Mouse (Mus musculus): ENCODE measurements around the gene Dner. TPM values are rescaled to one million over a fixed set of nuclear protein-coding genes. Genes with fewer than 3 reads are reported as not detected.

The Dner gene
- polyA plus RNA-seq, 1 experiment from 2014 or later, result 0.99 TPM

DNA sequence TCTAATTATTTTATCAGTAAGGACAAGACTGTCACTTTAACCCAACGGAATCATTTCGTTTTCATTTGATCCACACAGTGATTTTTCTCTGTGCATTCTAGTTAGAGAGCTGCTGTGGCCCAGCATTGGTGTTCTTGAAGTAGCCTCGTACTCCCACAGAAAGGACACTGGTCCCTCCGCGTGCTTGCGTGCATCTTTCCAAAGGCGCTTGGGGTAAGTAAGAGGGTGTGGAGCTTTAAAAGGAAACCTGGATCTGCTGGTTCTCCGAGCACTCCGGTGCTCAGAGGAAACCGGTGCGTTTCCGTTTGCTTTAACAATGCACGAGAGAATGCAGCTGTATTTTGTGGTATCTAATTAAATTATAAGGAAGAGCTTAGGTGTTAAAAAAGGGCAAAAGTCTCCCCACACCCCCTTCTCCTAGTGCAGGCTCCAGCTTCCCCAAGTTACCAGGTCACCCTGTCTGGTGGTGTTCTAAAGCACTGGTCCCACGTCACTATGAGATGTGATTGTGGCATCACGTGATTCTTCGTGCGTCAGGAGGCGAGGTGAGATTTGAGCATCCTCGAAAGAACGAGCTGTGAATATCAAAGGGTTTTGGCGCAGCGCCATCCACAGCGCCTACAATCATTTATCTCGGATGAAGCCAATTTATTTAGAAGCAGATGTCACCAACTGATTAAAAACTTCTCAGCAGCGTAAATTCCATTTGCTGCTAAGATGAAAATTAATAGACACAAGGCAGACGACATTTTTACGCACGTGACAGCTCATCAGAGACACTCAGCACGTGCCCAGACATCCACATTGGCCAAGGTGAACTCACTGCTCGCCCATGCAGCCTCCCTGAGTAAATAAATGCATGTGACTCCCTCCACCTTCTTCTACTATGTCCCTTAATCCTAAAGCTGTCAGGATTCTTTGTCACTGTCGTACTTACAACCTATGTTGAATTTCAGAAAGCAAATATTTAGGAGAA, 14.1 kb upstream of the Dner start:
- H3K4me1 ChIP-seq (ENCODE audit: control insufficient read depth, insufficient read depth, low read length), result no peaks in the 10 kb centered on the region; the same call in 1 of the 2 replicates
- H3K36me3 ChIP-seq (ENCODE audit: control insufficient read depth, insufficient read depth, low read length), result no peaks in the 10 kb centered on the region
- peak overlapping the region; percentile 54 for H3K4me2 ChIP-seq
- 16% methylated on average over 31 of the region's 31 CpGs for WGBS (ENCODE audit: insufficient replicate concordance)
- H3K27ac ChIP-seq (ENCODE audit: low read depth, low read length), result no peak overlapping the region
- H3K27me3 ChIP-seq (ENCODE audit: control insufficient read depth, insufficient read depth, low read length), result peaks cover 11% of the 10 kb centered on the region
- H3K4me3 ChIP-seq (ENCODE audit: low read depth, low read length), result peak overlapping the region; percentile 16; the same call in 1 of the 2 replicates
- H3K9me3 ChIP-seq (replicated peaks; ENCODE audit: control insufficient read depth, low read length), result no peaks in the 10 kb centered on the region
- H3K9ac ChIP-seq (ENCODE audit: low read depth, low read length), result no peak overlapping the region
- no peak for ATAC-seq (replicated peaks; ENCODE audit: insufficient number of reproducible peaks, low FRiP score, low TSS enrichment)

DNA sequence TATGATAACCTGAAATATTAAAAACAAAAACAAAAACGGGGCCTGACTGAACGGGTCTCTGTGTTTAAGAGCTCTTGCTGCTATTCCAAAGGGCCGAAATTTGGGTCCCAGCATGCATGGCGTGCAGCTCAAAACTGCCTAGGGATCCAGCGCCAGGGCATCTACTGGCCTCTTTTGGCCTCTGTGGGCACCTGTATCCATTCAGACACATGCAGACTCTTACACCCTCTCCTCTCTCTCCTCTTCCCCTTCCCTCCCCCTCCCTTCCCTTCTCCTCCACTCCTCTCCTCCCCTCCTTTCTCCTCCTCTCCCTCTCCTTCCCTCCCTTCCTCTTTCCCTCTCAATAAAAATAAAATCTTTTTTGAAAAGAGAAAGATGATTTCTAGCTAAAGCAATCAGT, 13.4 kb upstream of the Dner start:
- H3K36me3 ChIP-seq (ENCODE audit: control insufficient read depth, insufficient read depth, low read length), result no peaks in the 10 kb centered on the region
- ATAC-seq (replicated peaks; ENCODE audit: insufficient number of reproducible peaks, low FRiP score, low TSS enrichment), result no peak
- no peak overlapping the region for H3K27ac ChIP-seq (ENCODE audit: low read depth, low read length)
- peaks cover 11% of the 10 kb centered on the region for H3K27me3 ChIP-seq (ENCODE audit: control insufficient read depth, insufficient read depth, low read length)
- no peak overlapping the region for H3K4me3 ChIP-seq (ENCODE audit: low read depth, low read length)
- H3K4me2 ChIP-seq, result peak overlapping the region; percentile 54
- H3K9me3 ChIP-seq (replicated peaks; ENCODE audit: control insufficient read depth, low read length), result no peaks in the 10 kb centered on the region
- no peaks in the 10 kb centered on the region; the same call in 1 of the 2 replicates for H3K4me1 ChIP-seq (ENCODE audit: control insufficient read depth, insufficient read depth, low read length)
- 39% methylated on average over 5 of the region's 5 CpGs for WGBS (ENCODE audit: insufficient replicate concordance)
- no peak overlapping the region for H3K9ac ChIP-seq (ENCODE audit: low read depth, low read length)

DNA sequence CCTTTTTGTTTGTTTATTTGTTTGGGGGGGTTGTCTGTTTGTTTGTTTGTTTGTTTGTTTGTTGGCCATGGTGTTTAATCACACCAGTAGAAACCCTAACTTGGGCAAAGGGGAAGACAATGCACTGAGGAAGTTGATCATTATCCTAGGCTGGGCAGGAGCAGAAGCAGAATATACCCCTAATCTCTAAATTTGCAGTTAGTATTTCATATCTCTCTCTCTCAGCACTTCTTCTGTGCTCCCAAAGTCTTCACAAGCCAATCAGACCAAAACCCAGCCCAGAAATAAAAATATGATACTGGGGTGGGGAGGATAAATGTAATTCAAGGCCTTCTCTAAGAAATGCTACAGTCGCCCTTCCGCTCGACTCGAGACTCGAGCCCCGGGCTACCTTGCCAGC, 4.2 kb upstream of the Dner start:
- H3K9me3 ChIP-seq (replicated peaks; ENCODE audit: control insufficient read depth, low read length), result no peaks in the 10 kb centered on the region
- H3K4me1 ChIP-seq (ENCODE audit: control insufficient read depth, insufficient read depth, low read length), result 0 out of 2 replicates have a peak, but pooled peaks cover 4% of the 10 kb centered on the region
- no peak for ATAC-seq (replicated peaks; ENCODE audit: insufficient number of reproducible peaks, low FRiP score, low TSS enrichment)
- WGBS (ENCODE audit: insufficient replicate concordance), result 93% methylated on average over 6 of the region's 6 CpGs
- no peak overlapping the region for H3K27ac ChIP-seq (ENCODE audit: low read depth, low read length)
- H3K4me2 ChIP-seq, result no peak overlapping the region
- H3K9ac ChIP-seq (ENCODE audit: low read depth, low read length), result no peak overlapping the region
- H3K36me3 ChIP-seq (ENCODE audit: control insufficient read depth, insufficient read depth, low read length), result no peaks in the 10 kb centered on the region
- H3K27me3 ChIP-seq (ENCODE audit: control insufficient read depth, insufficient read depth, low read length), result peaks cover 7% of the 10 kb centered on the region
- H3K4me3 ChIP-seq (ENCODE audit: low read depth, low read length), result no peak overlapping the region

DNA sequence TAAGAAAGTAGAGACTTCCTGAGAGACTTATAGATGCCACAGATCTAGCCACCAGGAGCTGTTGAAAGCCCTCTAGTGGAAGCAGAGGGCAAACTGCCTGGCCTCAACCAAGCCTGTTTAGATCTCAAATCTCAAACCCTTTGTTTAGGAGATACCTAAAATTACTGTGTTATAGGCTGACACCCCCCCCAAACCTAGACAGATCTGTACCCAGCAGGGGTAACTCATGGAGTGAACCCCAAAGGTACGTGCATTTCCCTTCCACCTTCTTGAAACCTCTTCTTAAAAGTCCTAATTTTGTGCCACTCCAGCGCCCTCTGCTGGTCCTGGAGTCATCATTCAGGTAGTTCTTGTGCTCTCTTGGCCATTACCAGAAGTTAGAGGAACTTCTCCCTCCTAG, 1.1 kb upstream of the Dner start:
- H3K4me1 ChIP-seq (ENCODE audit: control insufficient read depth, insufficient read depth, low read length), result 0 out of 2 replicates have a peak, but pooled peaks cover 4% of the 10 kb centered on the region
- no peaks in the 10 kb centered on the region for H3K36me3 ChIP-seq (ENCODE audit: control insufficient read depth, insufficient read depth, low read length)
- no peak overlapping the region for H3K4me2 ChIP-seq
- no peak overlapping the region for H3K27ac ChIP-seq (ENCODE audit: low read depth, low read length)
- 2% methylated on average over 2 of the region's 2 CpGs for WGBS (ENCODE audit: insufficient replicate concordance)
- H3K9me3 ChIP-seq (replicated peaks; ENCODE audit: control insufficient read depth, low read length), result no peaks in the 10 kb centered on the region
- H3K27me3 ChIP-seq (ENCODE audit: control insufficient read depth, insufficient read depth, low read length), result peaks cover 21% of the 10 kb centered on the region
- no peak overlapping the region for H3K9ac ChIP-seq (ENCODE audit: low read depth, low read length)
- H3K4me3 ChIP-seq (ENCODE audit: low read depth, low read length), result no peak overlapping the region
- ATAC-seq (replicated peaks; ENCODE audit: insufficient number of reproducible peaks, low FRiP score, low TSS enrichment), result no peak

DNA sequence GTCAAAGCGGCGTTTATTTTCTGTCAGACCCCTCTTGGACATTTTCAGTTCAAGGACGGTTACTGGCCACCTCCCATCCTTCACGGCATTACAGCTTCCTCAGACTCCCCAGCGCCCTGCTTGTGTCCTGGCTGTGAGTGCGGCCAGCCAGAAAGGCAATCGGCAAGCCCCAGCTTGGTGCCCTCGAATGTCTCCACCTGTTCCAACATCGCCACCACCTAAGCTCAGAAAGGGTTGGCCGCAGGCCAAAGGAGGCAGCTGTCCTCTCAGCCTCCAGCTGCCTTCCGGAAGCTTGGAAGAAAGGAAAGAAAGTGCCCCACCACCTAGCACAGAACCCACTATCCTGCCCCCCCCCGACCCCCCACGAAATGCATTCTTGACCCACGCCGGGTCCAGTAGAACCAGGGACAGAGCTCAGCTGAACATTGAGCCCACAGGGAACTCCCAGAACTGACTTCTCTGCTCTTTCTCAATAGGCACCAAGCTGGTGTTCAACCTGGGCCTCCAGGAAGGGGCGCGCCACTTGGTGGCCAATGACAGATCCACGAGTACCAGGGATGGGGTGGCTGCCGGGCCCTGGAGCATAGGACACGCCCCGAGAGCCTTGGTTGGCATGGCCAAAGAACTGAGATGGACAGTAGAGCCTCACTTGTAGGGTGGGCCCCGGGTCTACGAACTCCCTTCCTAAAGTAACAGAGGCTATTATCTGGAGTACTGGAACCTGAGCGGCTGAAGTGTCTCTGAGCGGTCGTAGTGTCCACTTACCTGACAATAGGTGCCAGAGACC, 1.1 kb downstream of the Dner start:
- Histone ChIP-seq H3K9me3 (replicated peaks; ENCODE audit: control insufficient read depth, low read length) (no peaks in the 10 kb centered on the region), H3K36me3 (ENCODE audit: control insufficient read depth, insufficient read depth, low read length) (no peaks in the 10 kb centered on the region), H3K9ac (ENCODE audit: low read depth, low read length) (no peak overlapping the region), H3K27me3 (ENCODE audit: control insufficient read depth, insufficient read depth, low read length) (peaks cover 21% of the 10 kb centered on the region), H3K27ac (ENCODE audit: low read depth, low read length) (no peak overlapping the region), H3K4me1 (ENCODE audit: control insufficient read depth, insufficient read depth, low read length) (0 out of 2 replicates have a peak, but pooled peaks cover 4% of the 10 kb centered on the region), H3K4me3 (ENCODE audit: low read depth, low read length) (peak overlapping the region; percentile 54), H3K4me2 (peak overlapping the region; percentile 83)
- WGBS (ENCODE audit: insufficient replicate concordance), result 16% methylated on average over 26 of the region's 26 CpGs
- ATAC-seq (replicated peaks; ENCODE audit: insufficient number of reproducible peaks, low FRiP score, low TSS enrichment), result no peak; the same call in 1 of the 2 replicates

DNA sequence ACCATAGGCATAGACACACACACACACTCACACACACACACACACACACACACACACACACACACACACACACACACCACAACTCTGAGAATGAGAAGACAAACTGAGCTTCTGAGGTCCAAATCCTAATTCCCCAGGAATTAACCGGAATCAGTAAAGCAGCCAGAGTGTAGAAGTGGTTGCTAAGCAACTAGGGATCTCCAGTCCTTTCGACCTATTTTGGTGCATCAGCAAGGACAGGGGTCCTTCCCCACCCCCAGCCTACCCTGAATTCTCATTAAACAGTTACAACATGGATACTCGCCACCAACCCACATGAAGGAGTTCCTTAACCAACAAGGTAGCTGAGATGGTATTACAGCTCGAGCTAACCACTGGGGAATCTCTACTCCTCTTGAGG, 18.1 kb downstream of the Dner start:
- Histone ChIP-seq H3K4me2 (no peak overlapping the region), H3K9me3 (replicated peaks; ENCODE audit: control insufficient read depth, low read length) (no peaks in the 10 kb centered on the region), H3K4me3 (ENCODE audit: low read depth, low read length) (no peak overlapping the region), H3K27ac (ENCODE audit: low read depth, low read length) (no peak overlapping the region), H3K4me1 (ENCODE audit: control insufficient read depth, insufficient read depth, low read length) (no peaks in the 10 kb centered on the region), H3K27me3 (ENCODE audit: control insufficient read depth, insufficient read depth, low read length) (no peaks in the 10 kb centered on the region), H3K9ac (ENCODE audit: low read depth, low read length) (no peak overlapping the region), H3K36me3 (ENCODE audit: control insufficient read depth, insufficient read depth, low read length) (no peaks in the 10 kb centered on the region)
- WGBS (ENCODE audit: insufficient replicate concordance), result 64% methylated on average over 4 of the region's 4 CpGs
- ATAC-seq (replicated peaks; ENCODE audit: insufficient number of reproducible peaks, low FRiP score, low TSS enrichment), result no peak

DNA sequence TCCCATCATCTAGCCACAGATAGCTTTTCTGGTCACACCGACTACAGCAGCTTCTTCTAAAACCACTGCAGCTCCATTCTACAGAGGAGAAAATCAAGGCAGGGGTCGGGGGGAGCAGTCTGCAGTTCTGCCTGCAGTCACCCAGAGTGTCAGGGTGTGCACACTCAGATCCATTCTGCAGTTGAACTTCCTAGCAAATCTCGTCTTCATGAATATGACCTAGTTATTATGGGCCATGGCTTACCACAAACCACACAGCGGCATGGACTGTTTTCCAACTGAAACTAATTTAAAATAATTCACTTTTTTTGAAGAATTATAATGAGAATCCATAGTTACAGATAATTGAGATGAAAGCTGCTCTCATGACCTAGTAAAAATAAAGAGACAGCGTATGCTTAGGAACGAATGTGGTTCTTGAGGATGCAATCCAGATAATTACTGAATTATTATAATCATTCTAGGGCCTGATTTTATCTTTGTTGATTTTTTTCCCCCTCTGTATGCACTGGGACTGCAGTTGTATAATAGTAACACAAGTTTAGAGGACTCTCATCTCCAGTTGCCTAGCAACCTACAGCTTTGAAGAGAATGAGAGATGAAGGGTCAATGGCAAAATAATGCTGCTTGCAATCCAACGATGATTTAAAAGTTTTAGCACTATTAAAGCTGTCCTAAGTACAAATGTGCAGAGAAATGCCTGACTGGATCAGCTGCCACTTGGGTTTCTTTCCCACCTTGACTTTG, 27.7 kb downstream of the Dner start:
- H3K27ac ChIP-seq (ENCODE audit: low read depth, low read length), result no peak overlapping the region
- 80% methylated on average over 7 of the region's 7 CpGs for WGBS (ENCODE audit: insufficient replicate concordance)
- H3K27me3 ChIP-seq (ENCODE audit: control insufficient read depth, insufficient read depth, low read length), result no peaks in the 10 kb centered on the region
- H3K4me1 ChIP-seq (ENCODE audit: control insufficient read depth, insufficient read depth, low read length), result no peaks in the 10 kb centered on the region
- H3K9ac ChIP-seq (ENCODE audit: low read depth, low read length), result no peak overlapping the region
- no peaks in the 10 kb centered on the region for H3K36me3 ChIP-seq (ENCODE audit: control insufficient read depth, insufficient read depth, low read length)
- H3K9me3 ChIP-seq (replicated peaks; ENCODE audit: control insufficient read depth, low read length), result no peaks in the 10 kb centered on the region
- H3K4me3 ChIP-seq (ENCODE audit: low read depth, low read length), result no peak overlapping the region
- ATAC-seq (replicated peaks; ENCODE audit: insufficient number of reproducible peaks, low FRiP score, low TSS enrichment), result no peak
- no peak overlapping the region for H3K4me2 ChIP-seq

DNA sequence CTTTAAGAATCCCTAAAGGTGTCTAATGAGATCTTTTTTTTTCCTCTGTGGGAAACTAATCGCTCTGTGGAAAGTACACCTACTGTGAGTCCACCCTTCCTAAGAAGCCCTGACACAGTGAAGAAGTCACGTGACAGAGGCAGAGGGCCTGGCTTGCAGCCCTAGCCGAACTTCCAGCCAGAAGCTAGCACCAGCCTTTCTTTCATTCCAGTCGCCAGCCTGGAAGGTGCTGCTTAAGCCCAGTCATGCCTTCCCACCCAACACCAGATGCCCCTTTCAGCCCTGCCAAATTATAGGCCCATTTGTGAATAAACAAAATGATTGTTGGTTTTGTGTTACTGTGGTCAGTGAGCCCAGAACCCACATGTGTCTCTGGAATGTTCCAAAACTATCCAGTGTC, 28.4 kb downstream of the Dner start:
- no peak overlapping the region for H3K27ac ChIP-seq (ENCODE audit: low read depth, low read length)
- H3K4me1 ChIP-seq (ENCODE audit: control insufficient read depth, insufficient read depth, low read length), result no peaks in the 10 kb centered on the region
- no peaks in the 10 kb centered on the region for H3K9me3 ChIP-seq (replicated peaks; ENCODE audit: control insufficient read depth, low read length)
- no peak for ATAC-seq (replicated peaks; ENCODE audit: insufficient number of reproducible peaks, low FRiP score, low TSS enrichment)
- H3K27me3 ChIP-seq (ENCODE audit: control insufficient read depth, insufficient read depth, low read length), result no peaks in the 10 kb centered on the region
- WGBS (ENCODE audit: insufficient replicate concordance), result 62% methylated on average over 4 of the region's 4 CpGs
- no peak overlapping the region for H3K9ac ChIP-seq (ENCODE audit: low read depth, low read length)
- H3K36me3 ChIP-seq (ENCODE audit: control insufficient read depth, insufficient read depth, low read length), result no peaks in the 10 kb centered on the region
- no peak overlapping the region for H3K4me2 ChIP-seq
- no peak overlapping the region for H3K4me3 ChIP-seq (ENCODE audit: low read depth, low read length)

Data from heart, embryonic 11.5 days (tissue).